Mouse (Mus musculus) heart, embryonic 10.5 days (tissue): ENCODE data around the gene Dhx30. TPM values are rescaled to one million over a fixed set of nuclear protein-coding genes. Genes with fewer than 3 reads are reported as not detected.

ENCODE experiments used
- polyA plus RNA-seq: library from polyadenylated mRNA; unstranded; fragments of >200 nt; fragmentation: Nextera tagmentation; extraction: Ambion mirVana; gene quantifications from 2 replicates; pipeline ENCODE4 v1.2.1, GENCODE M21; 2016

The Dhx30 gene
- polyA plus RNA-seq, 1 experiment from 2014 or later = 141 TPM

Other genes starting within 250 kb of the Dhx30 start
- gene Cdc25a, start 242.3 kb downstream of the Dhx30 start, polyA plus RNA-seq = 24.5 and 37.8 TPM in 2 replicates
- 69.1 and 88.4 TPM in 2 replicates for gene Map4, start 186.4 kb downstream of the Dhx30 start, polyA plus RNA-seq
- gene Smarcc1, start 122 bp downstream of the Dhx30 start, polyA plus RNA-seq = 105 and 119 TPM in 2 replicates
- gene Cspg5, start 126.0 kb upstream of the Dhx30 start, polyA plus RNA-seq = 0.24 and 0.65 TPM in 2 replicates
- 22.1 and 32.3 TPM in 2 replicates for gene Elp6, start 187.3 kb upstream of the Dhx30 start, polyA plus RNA-seq
- gene Scap, start 215.5 kb upstream of the Dhx30 start, polyA plus RNA-seq = 27.9 and 30.7 TPM in 2 replicates